Mouse (Mus musculus) forebrain, embryonic 15.5 days (tissue): ENCODE data around the gene Zmym6. TPM values are rescaled to one million over a fixed set of nuclear protein-coding genes. Genes with fewer than 3 reads are reported as not detected.

ENCODE experiments used
- ATAC-seq: fragments of 200-750 bp; cut with Nextera tagmentation; replicated peaks from 2 replicates; pipeline ENCODE4 v1.8.0; 2017; ENCODE audit warnings: mild to moderate bottlenecking, moderate TSS enrichment, moderate library complexity
- H3K27ac ChIP-seq: fragments of 300-500 bp; sonication (generic); replicated peaks from 2 replicates; pipeline ENCODE4 v1.5.1; 2015; ENCODE audit warnings: mild to moderate bottlenecking, inconsistent platforms
- H3K27me3 ChIP-seq: fragments of 300-500 bp; sonication (generic); 2 replicates; pipeline ENCODE4 v1.6.1; 2015; ENCODE audit warnings: inconsistent platforms
- H3K36me3 ChIP-seq: fragments of 300-500 bp; sonication (generic); 2 replicates; pipeline ENCODE4 v1.6.1; 2015; ENCODE audit warnings: mild to moderate bottlenecking, inconsistent platforms
- H3K4me1 ChIP-seq: fragments of 300-500 bp; sonication (generic); 2 replicates; pipeline ENCODE4 v1.6.1; 2015; ENCODE audit warnings: inconsistent platforms
- H3K4me2 ChIP-seq: fragments of 300-500 bp; sonication (generic); replicated peaks from 2 replicates; pipeline ENCODE4 v1.6.1; 2015; ENCODE audit warnings: mild to moderate bottlenecking, inconsistent platforms
- H3K4me3 ChIP-seq: fragments of 300-500 bp; sonication (generic); 2 replicates; pipeline ENCODE4 v1.5.1; 2015; ENCODE audit warnings: mild to moderate bottlenecking, inconsistent platforms
- H3K9ac ChIP-seq: fragments of 300-500 bp; sonication (generic); replicated peaks from 2 replicates; pipeline ENCODE4 v1.6.1; 2015; ENCODE audit warnings: mild to moderate bottlenecking, inconsistent platforms
- H3K9me3 ChIP-seq: fragments of 300-500 bp; sonication (generic); 2 replicates; pipeline ENCODE4 v1.6.1; 2016; ENCODE audit warnings: inconsistent platforms
- WGBS: fragments of 180-500 bp; shearing (Covaris S2); methylation state at CpG from one replicate; pipeline ENCODE4 v1.1.7; 2015; ENCODE audit warnings: mixed read lengths; 5-methylcytosine and 5-hydroxymethylcytosine counted together
- polyA plus RNA-seq: library from polyadenylated mRNA; unstranded; fragments of >200 nt; fragmentation: Nextera tagmentation; extraction: Ambion mirVana; gene quantifications from 2 replicates; pipeline ENCODE4 v1.2.1, GENCODE M21; 2015

Zmym6 gene
- polyA plus RNA-seq, 1 experiment from 2014 or later = 32.6 TPM

- WGBS = 89% methylated on average over 5 of the region's 5 CpGs
- no peaks in the 10 kb centered on the region for H3K9me3 ChIP-seq
- H3K27ac ChIP-seq = no peak overlapping the region
- H3K9ac ChIP-seq = no peak overlapping the region
- H3K27me3 ChIP-seq = no peaks in the 10 kb centered on the region
- no peak for ATAC-seq
- no peaks in the 10 kb centered on the region for H3K4me1 ChIP-seq
- no peak overlapping the region for H3K4me3 ChIP-seq
- H3K4me2 ChIP-seq = no peak overlapping the region
- H3K36me3 ChIP-seq = no peaks in the 10 kb centered on the region
Observed at GRCm38 (mm10) chr4:127137591-127137990, 60.4 kb downstream of the Zmym6 start.

DNA sequence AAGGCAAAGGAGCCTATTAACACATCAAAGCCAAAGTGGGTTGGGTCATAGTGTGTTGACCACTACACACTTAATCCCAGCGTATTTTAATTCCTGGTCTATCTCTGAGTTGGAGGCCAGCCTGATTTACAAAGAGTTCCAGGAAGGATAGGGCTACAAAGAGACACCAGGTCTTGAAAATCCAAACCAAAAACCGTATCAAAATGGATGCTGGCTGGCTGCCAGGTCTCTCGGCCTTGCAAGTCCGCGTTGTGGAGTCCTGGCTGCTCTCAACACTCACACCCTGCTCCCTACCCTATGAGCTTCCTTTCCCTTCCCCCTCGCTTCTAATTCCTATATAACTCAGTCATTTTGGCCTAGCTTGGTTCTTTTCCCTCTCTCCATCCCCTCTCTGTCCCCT lies 61.3 kb downstream of the Zmym6 start:
- no peak overlapping the region for H3K4me2 ChIP-seq
- no peaks in the 10 kb centered on the region for H3K36me3 ChIP-seq
- H3K4me1 ChIP-seq = no peaks in the 10 kb centered on the region
- H3K27ac ChIP-seq = no peak overlapping the region
- no peaks in the 10 kb centered on the region for H3K27me3 ChIP-seq
- 25% methylated on average over 6 of the region's 6 CpGs for WGBS
- H3K9ac ChIP-seq = no peak overlapping the region
- ATAC-seq = no peak
- H3K4me3 ChIP-seq = no peak overlapping the region
- no peaks in the 10 kb centered on the region for H3K9me3 ChIP-seq

GRCm38 (mm10) chr4:127150031-127150430 lies 72.8 kb downstream of the Zmym6 start:
- Histone ChIP-seq H3K4me1 (no peaks in the 10 kb centered on the region), H3K9me3 (no peaks in the 10 kb centered on the region), H3K4me3 (no peak overlapping the region), H3K36me3 (no peaks in the 10 kb centered on the region), H3K9ac (no peak overlapping the region), H3K27me3 (no peaks in the 10 kb centered on the region), H3K27ac (no peak overlapping the region), H3K4me2 (no peak overlapping the region)
- ATAC-seq = no peak
- WGBS = 83% methylated on average over 13 of the region's 13 CpGs

DNA sequence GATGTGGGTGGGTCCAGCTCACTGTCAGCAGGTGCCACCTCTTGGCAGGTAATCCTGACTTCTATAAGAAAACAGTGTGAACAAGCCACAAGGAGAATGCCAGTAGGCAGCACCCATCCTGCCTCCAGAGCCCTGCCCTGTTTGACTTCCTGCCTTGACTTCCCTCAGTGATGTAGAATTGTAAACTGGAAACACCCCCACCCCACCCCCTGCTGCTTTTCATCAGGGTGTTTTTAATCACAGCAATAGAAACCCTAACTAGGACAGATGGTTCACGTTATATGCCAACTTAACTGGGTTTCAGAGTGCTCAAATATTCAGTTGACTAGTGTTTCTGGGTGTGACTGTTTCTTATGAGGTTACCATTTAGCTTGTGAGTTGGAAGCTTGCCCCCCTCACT lies 76.2 kb downstream of the Zmym6 start:
- no peak overlapping the region for H3K9ac ChIP-seq
- H3K4me3 ChIP-seq = no peak overlapping the region
- H3K27me3 ChIP-seq = no peaks in the 10 kb centered on the region
- H3K9me3 ChIP-seq = no peaks in the 10 kb centered on the region
- H3K4me1 ChIP-seq = no peaks in the 10 kb centered on the region
- ATAC-seq = no peak
- H3K36me3 ChIP-seq = no peaks in the 10 kb centered on the region
- no peak overlapping the region for H3K27ac ChIP-seq
- H3K4me2 ChIP-seq = no peak overlapping the region
- 47% methylated on average over 1 of the region's 1 CpGs for WGBS

DNA sequence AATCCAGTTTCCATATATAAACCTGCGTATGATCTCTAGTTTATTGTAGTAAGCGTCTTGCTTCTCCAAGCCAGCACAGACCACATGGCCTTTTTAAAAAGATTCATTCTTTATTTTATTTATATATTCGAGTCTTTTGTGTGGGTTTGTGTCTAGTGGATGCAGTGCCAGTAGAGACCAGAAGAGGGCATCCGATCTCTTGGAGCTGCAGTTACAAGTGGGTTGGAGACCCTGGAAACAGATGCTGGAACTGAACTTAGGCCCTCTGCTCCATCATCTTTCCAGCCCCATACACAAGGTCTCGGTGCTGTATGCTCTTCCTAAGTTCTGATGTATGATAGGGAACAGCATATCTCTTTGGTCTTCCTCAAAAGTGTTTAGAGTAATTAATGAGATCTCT lies 78.6 kb downstream of the Zmym6 start:
- WGBS = 64% methylated on average over 5 of the region's 5 CpGs
- Histone ChIP-seq H3K4me2 (no peak overlapping the region), H3K4me1 (no peaks in the 10 kb centered on the region), H3K9ac (no peak overlapping the region), H3K4me3 (no peak overlapping the region), H3K9me3 (no peaks in the 10 kb centered on the region), H3K27me3 (no peaks in the 10 kb centered on the region), H3K36me3 (no peaks in the 10 kb centered on the region), H3K27ac (no peak overlapping the region)
- no peak for ATAC-seq

- Histone ChIP-seq H3K9me3 (no peaks in the 10 kb centered on the region), H3K36me3 (no peaks in the 10 kb centered on the region), H3K9ac (no peak overlapping the region), H3K27ac (no peak overlapping the region), H3K27me3 (no peaks in the 10 kb centered on the region), H3K4me2 (no peak overlapping the region), H3K4me1 (no peaks in the 10 kb centered on the region), H3K4me3 (no peak overlapping the region)
- ATAC-seq = no peak
- 87% methylated on average over 4 of the region's 4 CpGs for WGBS
Observed at GRCm38 (mm10) chr4:127157746-127158145, 80.6 kb downstream of the Zmym6 start.

DNA sequence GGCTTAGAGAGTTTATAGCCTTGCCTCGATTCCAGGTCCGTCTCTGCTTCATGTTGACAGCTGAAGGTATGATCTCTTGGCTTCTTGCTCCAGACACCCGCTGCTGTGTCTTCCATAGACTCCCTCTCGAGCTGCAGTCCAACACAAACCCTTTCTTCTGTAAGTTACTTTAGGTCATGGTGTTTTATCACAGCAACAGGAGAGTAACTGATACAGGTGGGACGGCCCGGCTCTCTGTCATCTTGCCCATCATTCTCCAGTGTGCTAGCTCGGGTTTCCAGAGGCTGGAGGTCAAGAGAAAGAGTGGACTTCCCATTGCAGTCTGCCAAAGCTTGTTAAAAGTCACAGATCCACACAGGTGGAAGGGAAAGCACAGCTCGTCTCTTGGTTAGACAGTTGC lies 86.7 kb downstream of the Zmym6 start:
- Histone ChIP-seq H3K4me3 (no peak overlapping the region), H3K4me2 (no peak overlapping the region), H3K27me3 (no peaks in the 10 kb centered on the region; the same call in 1 of the 2 replicates), H3K36me3 (no peaks in the 10 kb centered on the region), H3K9me3 (no peaks in the 10 kb centered on the region), H3K4me1 (peaks cover 12% of the 10 kb centered on the region), H3K27ac (no peak overlapping the region), H3K9ac (no peak overlapping the region)
- 77% methylated on average over 8 of the region's 8 CpGs for WGBS
- ATAC-seq = no peak

GRCm38 (mm10) chr4:127167096-127167495 lies 89.9 kb downstream of the Zmym6 start:
- H3K27ac ChIP-seq = no peak overlapping the region
- peaks cover 37% of the 10 kb centered on the region for H3K4me1 ChIP-seq
- H3K9me3 ChIP-seq = no peaks in the 10 kb centered on the region
- H3K4me2 ChIP-seq = no peak overlapping the region
- no peaks in the 10 kb centered on the region for H3K36me3 ChIP-seq
- no peak overlapping the region for H3K4me3 ChIP-seq
- 69% methylated on average over 5 of the region's 5 CpGs for WGBS
- H3K9ac ChIP-seq = no peak overlapping the region
- no peaks in the 10 kb centered on the region; the same call in 1 of the 2 replicates for H3K27me3 ChIP-seq
- no peak for ATAC-seq

- no peak overlapping the region for H3K27ac ChIP-seq
- no peaks in the 10 kb centered on the region; the same call in 1 of the 2 replicates for H3K27me3 ChIP-seq
- peak overlapping the region; percentile 96 for H3K4me2 ChIP-seq
- no peak for ATAC-seq
- peak overlapping the region; percentile 68 for H3K4me3 ChIP-seq
- WGBS = 12% methylated on average over 8 of the region's 8 CpGs
- no peaks in the 10 kb centered on the region for H3K9me3 ChIP-seq
- H3K9ac ChIP-seq = peak overlapping the region; percentile 65; the same call in 1 of the 2 replicates
- no peaks in the 10 kb centered on the region for H3K36me3 ChIP-seq
- peaks cover 43% of the 10 kb centered on the region for H3K4me1 ChIP-seq
Observed at GRCm38 (mm10) chr4:127167731-127168130, 90.5 kb downstream of the Zmym6 start.

GRCm38 (mm10) chr4:127168211-127168913 lies 91.2 kb downstream of the Zmym6 start:
- Histone ChIP-seq H3K4me3 (peak overlapping the region; percentile 68), H3K27ac (peak overlapping the region; percentile 62), H3K4me2 (peak overlapping the region; percentile 96), H3K27me3 (no peaks in the 10 kb centered on the region; the same call in 1 of the 2 replicates), H3K9ac (peak overlapping the region; percentile 65), H3K4me1 (peaks cover 49% of the 10 kb centered on the region), H3K9me3 (no peaks in the 10 kb centered on the region), H3K36me3 (no peaks in the 10 kb centered on the region)
- under 1% methylated on average over 39 of the region's 39 CpGs for WGBS
- ATAC-seq = peak; percentile 69

- Histone ChIP-seq H3K4me2 (peak within 1 kb of the TSS; percentile 96), H3K36me3 (no peaks in the 10 kb centered on the region), H3K9me3 (no peaks in the 10 kb centered on the region), H3K27ac (peak within 1 kb of the TSS; percentile 62), H3K27me3 (no peaks in the 10 kb centered on the region; the same call in 1 of the 2 replicates), H3K4me3 (peak within 1 kb of the TSS; percentile 68), H3K9ac (peak within 1 kb of the TSS; percentile 65), H3K4me1 (peaks cover 53% of the 10 kb centered on the region)
- WGBS = under 1% methylated on average over 63 of the region's 67 CpGs
- peak; percentile 69 for ATAC-seq
Observed at GRCm38 (mm10) chr4:127168914-127169345, 91.7 kb downstream of the Zmym6 start, which contains the start of gene Dlgap3. TSS of gene Dlgap3 (plus strand) at chr4:127169204.

DNA sequence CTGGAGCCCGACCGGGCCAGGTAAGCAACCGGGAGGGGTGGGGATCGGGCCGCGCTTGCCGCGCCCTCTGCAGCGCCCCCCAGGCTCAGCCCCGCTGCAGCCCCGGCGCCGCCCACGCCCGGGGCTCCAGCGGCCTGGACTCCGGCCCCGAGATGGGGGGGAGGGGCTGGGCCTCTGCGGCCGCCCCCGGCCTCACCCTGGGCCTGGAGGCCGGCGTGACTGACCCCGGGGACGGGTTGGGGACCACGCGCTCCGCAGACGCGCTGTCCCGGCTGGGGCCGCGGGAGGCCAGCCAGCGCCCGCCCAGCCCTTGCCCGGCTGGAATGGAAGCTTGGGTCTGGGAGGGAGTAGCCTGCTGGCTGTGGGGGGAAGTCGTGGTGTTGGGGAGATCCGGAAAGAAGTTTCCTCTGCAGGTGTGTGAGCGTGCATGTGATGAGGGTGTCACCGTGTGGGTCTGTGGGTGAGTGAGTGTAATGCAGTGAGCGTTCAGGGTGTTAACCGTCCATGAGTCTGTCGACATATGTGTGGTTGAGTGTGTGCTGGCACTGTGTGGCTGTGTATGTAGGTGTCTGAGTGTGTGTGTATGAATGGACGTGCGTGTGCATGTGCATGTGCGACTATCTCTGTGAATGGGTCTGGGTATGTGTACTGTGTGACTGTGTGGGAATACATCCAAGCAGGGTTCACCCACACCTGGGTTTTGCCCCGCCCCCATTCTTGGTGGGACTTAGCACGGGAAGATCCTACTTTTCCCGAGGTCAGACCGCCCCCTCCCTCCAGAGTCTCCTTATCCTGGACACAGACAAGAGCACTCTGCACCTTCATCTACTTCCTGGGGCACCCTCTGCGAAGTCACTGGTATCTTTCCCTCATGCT lies 92.4 kb downstream of the Zmym6 start:
- peak; percentile 46 for ATAC-seq
- H3K4me1 ChIP-seq = peaks cover 53% of the 10 kb centered on the region
- WGBS = 2% methylated on average over 36 of the region's 51 CpGs
- peak overlapping the region; percentile 68 for H3K4me3 ChIP-seq
- peak overlapping the region; percentile 62 for H3K27ac ChIP-seq
- no peaks in the 10 kb centered on the region for H3K9me3 ChIP-seq
- no peaks in the 10 kb centered on the region for H3K36me3 ChIP-seq
- H3K4me2 ChIP-seq = peak overlapping the region; percentile 96
- peak overlapping the region; percentile 65 for H3K9ac ChIP-seq
- H3K27me3 ChIP-seq = no peaks in the 10 kb centered on the region; the same call in 1 of the 2 replicates
